Mouse (Mus musculus) lung, adult 2 months (tissue): ENCODE measurements around the gene Nr5a2.

ENCODE experiments used
- CTCF ChIP-seq: fragments of 200-500 bp; IDR thresholded peaks from 2 replicates; pipeline ENCODE4 v1.5.1; 2011; ENCODE audit warnings: mild to moderate bottlenecking, low read length, control low read depth; ENCODE audit not compliant: insufficient read depth
- POLR2A ChIP-seq: fragments of 200-500 bp; IDR thresholded peaks from 2 replicates; pipeline ENCODE4 v1.6.1; 2011; ENCODE audit warnings: low read depth, mild to moderate bottlenecking, control low read depth, low read length, borderline replicate concordance; ENCODE audit errors: extremely low read depth

GRCm38 (mm10) chr1:136823897-136824296 lies 136.4 kb downstream of the Nr5a2 start:
- TF ChIP-seq POLR2A (no peak), CTCF (no peak)
